Mouse (Mus musculus) small intestine, adult 2 months (tissue): ENCODE measurements around the gene Unc13b. TPM values are rescaled to one million over a fixed set of nuclear protein-coding genes. Genes with fewer than 3 reads are reported as not detected.
"Not testable (repeated sequence)": the region's sequence is repeated elsewhere in the genome, so short reads cannot be mapped to it uniquely, and the experiment has no call there.

Experiments
- H3K27ac ChIP-seq: fragments of 200-500 bp; 2 replicates; pipeline ENCODE4 v1.5.1; 2012; ENCODE audit warnings: low read depth, low read length, control low read depth, inconsistent platforms; ENCODE audit not compliant: insufficient read depth
- H3K27me3 ChIP-seq: fragments of 200-500 bp; 2 replicates; pipeline ENCODE4 v1.6.1; 2012; ENCODE audit warnings: mild to moderate bottlenecking, moderate library complexity, low read length, inconsistent platforms; ENCODE audit not compliant: control insufficient read depth, insufficient read depth
- H3K36me3 ChIP-seq: fragments of 200-500 bp; 2 replicates; pipeline ENCODE4 v1.6.1; 2012; ENCODE audit warnings: mild to moderate bottlenecking, low read length, control low read depth, inconsistent platforms; ENCODE audit not compliant: control insufficient read depth, insufficient read depth
- H3K4me1 ChIP-seq: fragments of 200-500 bp; 2 replicates; pipeline ENCODE4 v1.6.1; 2012; ENCODE audit warnings: low read length, inconsistent platforms, mixed read lengths; ENCODE audit not compliant: control insufficient read depth, insufficient read depth, insufficient read length
- H3K4me3 ChIP-seq: fragments of 200-500 bp; 2 replicates; pipeline ENCODE4 v1.5.1; 2012; ENCODE audit warnings: low read depth, mild to moderate bottlenecking, control low read depth, inconsistent platforms, low read length, moderate library complexity
- CTCF ChIP-seq: fragments of 200-500 bp; IDR thresholded peaks from 2 replicates; pipeline ENCODE4 v1.5.1; 2012; ENCODE audit warnings: low read depth, mild to moderate bottlenecking, control low read depth, inconsistent platforms, low read length, moderate library complexity, mixed read lengths; ENCODE audit not compliant: insufficient replicate concordance, insufficient read length; ENCODE audit errors: extremely low read depth
- POLR2A ChIP-seq: fragments of 200-500 bp; IDR thresholded peaks from 2 replicates; pipeline ENCODE4 v1.6.1; 2012; ENCODE audit warnings: low read depth, mild to moderate bottlenecking, control low read depth, inconsistent platforms, low read length, moderate library complexity
- WGBS: fragments of 180-500 bp; shearing (Covaris S2); methylation state at CpG from one replicate; pipeline ENCODE4 v1.1.7; 2018; 5-methylcytosine and 5-hydroxymethylcytosine counted together
- polyA plus RNA-seq: library from polyadenylated mRNA; depleted of rRNA; stranded (reverse); fragments of >200 nt; gene quantifications from 2 replicates; pipeline ENCODE4 v1.2.3, GENCODE M21; 2012

Gene Unc13b
- polyA plus RNA-seq, 1 experiment, result 7.0 TPM

GRCm38 (mm10) chr4:43113491-43113890 lies 54.7 kb downstream of the Unc13b start:
- Histone ChIP-seq H3K27me3 (no peaks in the 10 kb centered on the region), H3K4me1 (no peaks in the 10 kb centered on the region), H3K4me3 (no peak overlapping the region), H3K27ac (no peak overlapping the region), H3K36me3 (no peaks in the 10 kb centered on the region)
- TF ChIP-seq POLR2A (no peak), CTCF (no peak)

- Histone ChIP-seq H3K27me3 (no peaks in the 10 kb centered on the region), H3K27ac (no peak overlapping the region), H3K4me3 (no peak overlapping the region), H3K36me3 (no peaks in the 10 kb centered on the region), H3K4me1 (no peaks in the 10 kb centered on the region)
- TF ChIP-seq POLR2A (no peak), CTCF (no peak)
- WGBS, result 86% methylated on average over 2 of the region's 2 CpGs
Measured at GRCm38 (mm10) chr4:43114512-43114911, 55.8 kb downstream of the Unc13b start.

- no peaks in the 10 kb centered on the region for H3K27me3 ChIP-seq
- TF ChIP-seq CTCF (no peak), POLR2A (no peak)
- WGBS, result 37% methylated on average over 2 of the region's 2 CpGs
- H3K4me3 ChIP-seq, result no peak overlapping the region
- H3K4me1 ChIP-seq, result no peaks in the 10 kb centered on the region
- H3K36me3 ChIP-seq, result no peaks in the 10 kb centered on the region
- H3K27ac ChIP-seq, result no peak overlapping the region
Measured at GRCm38 (mm10) chr4:43114946-43115345, 56.2 kb downstream of the Unc13b start.

GRCm38 (mm10) chr4:43116249-43116648 lies 57.5 kb downstream of the Unc13b start:
- WGBS, result 51% methylated on average over 2 of the region's 2 CpGs
- TF ChIP-seq POLR2A, result no peak
- no peak for TF ChIP-seq CTCF

GRCm38 (mm10) chr4:43129750-43130149 lies 71.0 kb downstream of the Unc13b start:
- Histone ChIP-seq H3K27ac (no peak overlapping the region), H3K4me1 (no peaks in the 10 kb centered on the region), H3K4me3 (no peak overlapping the region), H3K36me3 (no peaks in the 10 kb centered on the region), H3K27me3 (no peaks in the 10 kb centered on the region)
- TF ChIP-seq POLR2A (no peak), CTCF (no peak)
- WGBS, result 91% methylated on average over 3 of the region's 3 CpGs

More at GRCm38 (mm10) chr4:43116249-43116648, 57.5 kb downstream of the Unc13b start:
- no peaks in the 10 kb centered on the region for H3K36me3 ChIP-seq
- H3K27ac ChIP-seq, result no peak overlapping the region
- H3K4me1 ChIP-seq, result no peaks in the 10 kb centered on the region
- no peaks in the 10 kb centered on the region for H3K27me3 ChIP-seq
- H3K4me3 ChIP-seq, result no peak overlapping the region

- TF ChIP-seq CTCF, result no peak
- no peak for TF ChIP-seq POLR2A
- no peak overlapping the region for H3K4me3 ChIP-seq
- 100% methylated on average over 1 of the region's 1 CpGs for WGBS
- no peak overlapping the region for H3K27ac ChIP-seq
- no peaks in the 10 kb centered on the region for H3K36me3 ChIP-seq
- no peaks in the 10 kb centered on the region for H3K4me1 ChIP-seq
- H3K27me3 ChIP-seq, result no peaks in the 10 kb centered on the region
Measured at GRCm38 (mm10) chr4:43142610-43143009, 83.9 kb downstream of the Unc13b start.

GRCm38 (mm10) chr4:43152413-43152812 lies 93.7 kb downstream of the Unc13b start:
- not testable (repeated sequence) for H3K27ac ChIP-seq, H3K27me3 ChIP-seq, H3K4me3 ChIP-seq, H3K4me1 ChIP-seq, H3K36me3 ChIP-seq
- 98% methylated on average over 4 of the region's 4 CpGs for WGBS

GRCm38 (mm10) chr4:43160045-43160444 lies 101.3 kb downstream of the Unc13b start:
- no peaks in the 10 kb centered on the region for H3K36me3 ChIP-seq
- 57% methylated on average over 3 of the region's 3 CpGs for WGBS
- H3K4me3 ChIP-seq, result no peak overlapping the region
- no peaks in the 10 kb centered on the region for H3K27me3 ChIP-seq
- TF ChIP-seq CTCF (no peak), POLR2A (no peak)
- no peaks in the 10 kb centered on the region for H3K4me1 ChIP-seq
- no peak overlapping the region for H3K27ac ChIP-seq
